Mouse (Mus musculus): Measurements from ENCODE around the gene Ninj1.

- no peak for TF ChIP-seq CTCF (conservative IDR thresholded peaks at IDR 0.05; ENCODE audit: insufficient read depth, insufficient read length, low read depth, low read length)
- TF ChIP-seq POLR2A (IDR thresholded peaks at IDR 0.05; ENCODE audit: low read depth, low read length), result no peak
Measured at GRCm38 (mm10) chr13:49216220-49216552, 28.9 kb downstream of the Ninj1 start.
